Mouse (Mus musculus) naive thymus-derived CD4-positive, alpha-beta T cell, adult 2 months (primary cell): ENCODE results near the gene Cbfa2t3.
A peak's percentile ranks its signal among the peaks of the same experiment; 100 is the strongest.

Source experiments
- DNase-seq: peaks from one replicate; pipeline ENCODE4 v3.0.0-alpha.2; 2011; ENCODE audit warnings: low read depth

Gene Cbfa2t3

DNA sequence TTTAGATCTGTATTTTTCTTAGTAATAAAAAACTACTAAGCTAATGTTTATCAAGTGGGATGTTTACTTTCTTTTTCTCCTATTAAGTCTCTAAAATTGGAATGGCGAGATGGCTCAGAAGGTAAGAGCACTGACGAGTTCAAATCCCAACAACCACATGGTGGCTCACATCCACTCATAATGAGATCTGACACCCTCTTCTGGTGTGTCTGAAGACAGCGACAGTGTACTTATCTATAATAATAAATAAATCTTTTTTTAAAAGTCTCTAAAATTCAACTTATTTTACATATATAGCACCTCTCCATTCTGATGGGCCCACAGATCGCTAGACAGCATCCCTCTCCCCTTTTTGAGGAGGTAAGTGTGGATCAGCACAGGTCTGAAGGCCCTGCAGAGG lies 88.7 kb downstream of the Cbfa2t3 start:
- DNase-seq: no peak

DNA sequence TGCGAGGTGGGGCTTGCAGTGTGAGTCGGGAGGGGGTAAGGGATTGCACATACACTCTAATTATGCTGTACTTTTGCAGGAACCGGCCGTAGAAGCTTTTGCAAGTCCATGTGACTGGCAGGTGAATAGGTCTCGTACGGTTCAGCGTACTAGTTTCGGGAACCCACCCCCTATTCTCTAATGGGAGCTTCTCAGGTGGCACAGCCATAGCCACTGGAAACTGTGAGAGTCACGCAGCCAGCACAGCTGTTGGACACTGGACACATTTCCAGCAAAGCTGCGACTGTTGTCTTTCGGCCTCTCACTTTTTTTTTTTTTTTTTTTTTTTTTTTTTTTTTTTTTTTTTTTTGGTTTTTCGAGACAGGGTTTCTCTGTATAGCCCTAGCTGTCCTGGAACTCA lies 92.1 kb downstream of the Cbfa2t3 start:
- DNase-seq: no peak

DNA sequence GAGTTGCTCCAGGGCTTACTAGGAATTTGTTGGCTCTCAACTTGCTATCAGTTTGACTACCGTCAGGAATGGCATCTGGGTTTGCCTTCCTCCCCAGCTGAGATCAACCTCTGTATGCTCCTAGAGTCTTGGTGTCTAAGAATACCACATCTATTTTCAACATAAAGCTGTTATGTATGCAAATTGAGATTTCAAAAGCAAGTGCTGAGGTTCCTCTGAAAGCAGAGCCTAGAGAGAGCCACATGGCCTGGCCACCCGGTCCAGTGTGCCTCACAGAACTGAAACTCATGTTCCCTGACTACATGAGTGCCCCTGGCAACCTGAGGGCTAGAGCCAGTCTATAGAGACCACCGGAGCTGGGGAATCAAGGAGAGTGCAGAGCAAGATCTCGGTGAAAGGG lies 93.5 kb downstream of the Cbfa2t3 start:
- DNase-seq: no peak

DNA sequence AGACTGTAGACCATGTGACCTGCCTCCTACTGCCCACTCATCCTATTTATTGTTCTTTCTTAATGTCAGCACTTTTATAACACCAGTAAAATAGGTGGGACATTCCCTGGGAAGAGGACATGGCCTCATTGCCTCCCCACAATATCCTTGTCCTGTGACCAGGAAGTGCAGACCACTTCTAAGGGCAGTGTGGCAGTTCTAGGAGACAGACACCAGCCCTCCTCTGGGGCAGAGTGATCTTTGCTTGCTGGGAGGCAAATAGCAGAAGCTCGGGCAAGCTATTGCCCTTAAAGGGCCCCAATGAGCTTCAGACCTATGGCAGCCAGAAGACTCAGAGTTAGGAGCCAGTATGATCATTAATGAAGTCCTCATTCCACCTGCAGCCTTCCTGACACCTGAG lies 94.3 kb downstream of the Cbfa2t3 start:
- DNase-seq: no peak

DNA sequence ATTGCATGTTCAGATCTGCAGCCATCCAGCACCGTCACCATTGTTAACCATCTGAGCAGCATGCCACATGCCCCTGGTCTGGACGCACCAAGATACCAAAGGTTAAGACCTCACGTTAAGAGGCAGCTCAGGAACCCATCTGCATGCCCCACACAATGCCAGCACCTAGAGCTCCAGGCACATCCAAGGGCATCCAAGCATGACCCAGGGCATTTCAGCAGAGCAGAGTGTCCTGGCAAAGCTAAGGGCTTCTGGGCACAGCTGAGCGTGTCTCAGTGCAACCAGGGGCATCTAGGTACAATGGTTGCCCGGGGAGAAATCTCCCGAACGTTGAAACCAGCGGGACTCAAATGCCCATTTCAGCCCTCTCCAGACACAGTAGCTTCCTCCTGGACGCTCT lies 98.2 kb downstream of the Cbfa2t3 start:
- DNase-seq: no peak

DNA sequence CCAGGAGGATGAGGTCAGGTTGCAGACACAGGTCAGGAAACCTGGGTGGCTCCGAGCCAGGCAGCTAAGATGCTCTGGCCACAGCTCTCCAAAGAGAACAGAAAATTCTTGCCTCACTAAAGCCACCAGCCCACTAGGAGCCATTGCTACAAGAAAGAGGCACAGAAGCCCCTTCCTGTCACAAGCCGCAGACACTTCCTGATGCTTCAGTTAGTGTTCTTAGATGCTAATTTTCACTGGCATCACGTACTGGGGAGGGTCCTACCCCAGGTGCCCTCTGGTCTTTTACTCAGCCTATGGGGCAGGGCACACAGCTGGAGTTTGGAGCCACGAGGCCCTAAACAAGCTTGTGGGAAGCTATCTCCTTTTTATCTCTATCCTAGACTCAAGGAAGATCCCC lies 102.9 kb downstream of the Cbfa2t3 start:
- peak; percentile 50 for DNase-seq

DNA sequence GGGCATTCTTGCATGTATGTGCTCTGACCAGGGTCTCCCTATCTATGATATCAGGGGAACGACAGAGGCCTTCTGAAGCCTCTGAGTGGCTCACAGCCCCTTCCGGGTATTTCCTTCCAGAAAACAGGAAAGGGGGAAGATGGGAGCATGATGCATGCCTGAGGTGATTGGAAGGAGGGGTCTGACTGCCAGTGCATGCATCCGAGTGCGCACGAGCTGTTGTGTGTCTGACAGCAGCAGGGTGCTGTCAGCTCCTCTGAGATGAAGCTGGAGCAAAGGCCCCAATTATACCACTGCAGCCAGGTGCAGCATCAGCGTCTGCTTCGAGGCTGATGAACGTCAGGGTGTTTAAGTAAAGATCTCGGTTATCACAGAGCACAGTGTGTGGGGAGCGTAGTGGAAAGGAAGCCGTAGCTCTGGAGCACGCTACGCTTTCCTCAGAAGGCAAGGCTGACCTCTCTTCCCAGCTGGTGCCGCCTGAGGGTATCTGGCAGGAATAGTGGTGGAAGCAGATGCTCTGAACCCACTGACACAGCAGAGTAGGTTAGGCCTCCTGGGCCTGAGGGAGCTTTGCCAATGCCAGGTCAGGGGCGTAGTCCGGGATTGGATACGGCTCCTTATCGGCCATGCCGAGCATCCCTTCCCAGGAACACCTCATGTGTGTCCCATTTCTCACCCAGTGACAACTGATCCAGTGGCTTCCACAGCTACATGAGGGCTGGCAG lies 105.0 kb downstream of the Cbfa2t3 start:
- DNase-seq: no peak

DNA sequence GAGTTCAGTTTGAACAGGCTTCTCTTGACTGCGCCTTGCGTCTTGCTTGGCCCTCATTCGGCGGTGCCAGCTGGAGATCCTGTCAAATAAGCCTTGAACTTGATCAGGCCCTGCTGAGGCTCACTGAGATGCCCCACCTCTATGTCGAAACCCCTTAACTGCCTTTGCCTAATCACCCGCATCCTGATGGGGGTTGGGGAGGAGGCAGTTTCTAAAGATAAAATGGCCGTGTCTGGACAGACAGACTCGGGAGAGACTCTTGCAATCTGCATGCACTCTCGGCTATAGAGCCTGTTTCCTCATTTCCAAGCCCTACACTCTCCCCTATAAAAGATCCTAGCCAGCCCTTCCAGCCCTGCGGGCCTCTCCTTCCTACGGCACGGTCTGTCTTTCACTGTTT lies 105.7 kb downstream of the Cbfa2t3 start:
- no peak for DNase-seq

DNA sequence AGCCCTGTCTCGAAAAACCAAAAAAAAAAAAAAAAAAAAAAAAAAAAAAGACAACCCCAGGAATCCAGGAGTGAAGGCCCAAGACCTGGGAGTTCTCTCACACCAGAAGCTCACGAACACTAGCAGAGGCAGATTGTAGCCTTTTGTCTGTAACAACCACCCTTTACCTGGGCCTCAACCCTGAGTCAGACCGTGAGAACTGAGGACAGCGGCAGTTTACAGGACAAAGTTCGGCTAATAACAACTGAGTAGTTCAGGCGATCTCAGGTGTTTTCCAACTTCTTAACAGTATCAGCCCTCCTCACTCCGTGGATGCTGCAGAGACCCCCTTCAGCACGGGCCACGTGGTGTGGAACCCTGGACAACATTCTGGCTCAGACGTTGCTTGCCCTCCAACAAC lies 112.2 kb downstream of the Cbfa2t3 start:
- no peak for DNase-seq

DNA sequence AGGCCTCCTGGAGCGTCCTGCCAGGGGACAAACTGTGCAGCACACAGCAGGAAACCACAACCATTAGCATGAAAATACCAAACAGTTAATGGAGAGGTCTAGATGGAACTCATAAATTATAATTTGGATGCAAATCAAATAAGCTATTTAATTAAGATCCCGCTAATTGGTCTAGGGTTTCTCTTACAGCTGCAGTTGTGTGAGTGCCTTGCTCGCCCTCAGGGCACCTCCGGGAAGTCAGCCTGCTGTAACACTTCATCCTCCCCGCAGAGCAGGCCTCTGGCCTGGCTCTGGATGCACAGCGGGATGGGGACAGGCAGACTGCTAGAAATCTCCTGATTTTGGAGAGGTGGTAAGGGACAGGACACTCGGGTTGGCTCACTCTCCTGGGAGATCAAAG lies 112.7 kb downstream of the Cbfa2t3 start:
- no peak for DNase-seq

DNA sequence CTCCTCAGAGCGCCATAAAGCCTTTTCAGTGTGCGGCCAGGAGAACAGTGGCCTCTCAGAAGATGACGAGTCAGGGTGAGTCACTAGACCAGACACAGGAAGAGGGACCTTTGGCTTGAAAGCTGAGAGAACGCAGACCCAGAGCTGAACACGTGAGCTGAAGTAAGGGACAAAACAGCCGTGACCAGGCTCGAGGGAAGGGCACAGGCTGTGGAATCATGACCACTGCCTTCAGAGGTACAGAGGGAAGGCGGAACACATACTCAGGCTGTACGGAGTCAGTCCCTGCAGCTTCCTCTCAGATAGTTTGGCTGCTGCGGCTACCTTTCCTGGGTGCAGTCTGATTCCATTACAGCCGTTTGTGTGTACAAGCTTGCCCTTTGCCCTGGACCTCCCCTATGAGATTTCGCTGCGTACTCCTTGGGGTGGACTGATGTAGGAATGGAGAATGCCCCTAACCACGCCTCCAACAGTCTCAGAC lies 113.5 kb downstream of the Cbfa2t3 start:
- no peak for DNase-seq

DNA sequence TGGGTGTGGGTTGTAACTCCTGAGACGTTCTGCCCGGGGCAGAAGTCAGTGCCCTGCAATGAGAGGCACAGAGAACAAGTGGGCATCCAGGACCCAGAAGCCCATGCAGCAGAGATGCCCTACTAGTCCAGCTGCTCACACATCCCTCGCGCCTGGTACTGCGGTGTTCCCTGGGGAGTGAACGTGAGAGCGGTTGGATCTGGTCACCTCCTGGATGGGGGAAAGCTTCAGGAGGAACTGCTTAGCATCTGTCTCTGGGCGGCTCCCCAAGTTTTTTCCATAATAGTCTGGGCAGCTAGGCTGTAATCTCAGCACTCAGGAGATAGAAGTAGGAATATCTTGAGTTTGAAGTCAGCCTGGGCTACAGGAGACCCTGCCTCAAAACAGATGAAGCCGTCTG lies 113.9 kb downstream of the Cbfa2t3 start:
- no peak for DNase-seq

DNA sequence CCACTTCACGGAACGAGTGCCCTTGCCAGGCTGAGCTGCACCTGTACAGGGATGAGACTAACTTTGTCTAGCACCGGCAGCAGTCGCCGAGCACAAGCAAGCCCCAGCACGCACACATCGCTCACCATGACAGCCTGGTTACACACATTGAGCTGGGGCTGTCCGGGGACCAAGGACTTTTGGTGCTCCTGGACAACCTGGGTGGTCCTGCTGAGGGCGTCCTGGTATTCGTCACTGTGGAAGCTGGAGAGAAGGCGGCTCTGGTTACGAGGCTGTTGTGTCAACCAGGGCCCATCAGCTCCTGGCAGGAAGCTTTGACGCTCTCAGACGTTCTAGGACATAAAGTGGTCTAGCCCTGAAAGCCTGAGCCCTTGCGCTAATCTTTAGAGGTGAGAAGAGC lies 118.0 kb downstream of the Cbfa2t3 start:
- DNase-seq: no peak

DNA sequence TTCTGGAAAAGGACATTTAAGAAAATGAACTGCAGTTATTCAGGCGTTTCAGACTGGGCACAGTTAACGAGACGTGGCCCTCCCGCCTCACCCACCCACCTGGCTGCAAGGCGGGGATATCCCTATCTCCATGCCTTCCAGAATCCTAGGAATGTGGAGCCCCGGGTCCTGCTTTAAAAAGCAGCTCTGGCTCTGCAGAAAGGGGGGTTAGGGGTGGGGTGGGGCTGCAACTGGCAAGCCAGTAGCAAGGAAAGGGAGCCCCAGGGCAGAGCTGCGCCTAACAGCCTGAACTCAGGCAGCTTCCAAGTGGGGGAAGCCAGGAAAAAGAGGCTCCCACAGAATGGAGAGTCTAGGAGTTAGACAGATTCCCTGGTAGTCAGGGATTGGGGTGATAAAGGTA lies 119.7 kb downstream of the Cbfa2t3 start:
- no peak for DNase-seq

DNA sequence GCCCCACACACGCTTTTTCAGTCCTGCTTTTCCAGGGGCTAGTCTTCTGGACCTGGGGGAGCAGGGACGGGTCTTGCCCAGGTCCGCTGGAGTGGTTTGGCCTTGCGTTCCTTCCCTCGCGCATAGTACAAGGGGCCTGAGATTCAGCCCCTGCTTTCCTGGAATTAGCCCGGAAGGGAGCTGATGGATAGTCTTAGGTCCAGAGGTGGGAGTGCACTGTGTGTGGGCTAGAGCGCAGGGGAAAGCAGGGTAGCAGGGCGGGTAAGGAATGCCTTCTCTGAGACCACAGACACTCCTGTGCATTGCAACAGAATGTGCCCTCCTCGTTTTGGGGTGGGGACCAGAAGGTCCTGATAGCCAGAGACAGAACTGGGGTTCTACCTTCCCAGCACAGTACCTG lies 121.8 kb downstream of the Cbfa2t3 start:
- no peak for DNase-seq

DNA sequence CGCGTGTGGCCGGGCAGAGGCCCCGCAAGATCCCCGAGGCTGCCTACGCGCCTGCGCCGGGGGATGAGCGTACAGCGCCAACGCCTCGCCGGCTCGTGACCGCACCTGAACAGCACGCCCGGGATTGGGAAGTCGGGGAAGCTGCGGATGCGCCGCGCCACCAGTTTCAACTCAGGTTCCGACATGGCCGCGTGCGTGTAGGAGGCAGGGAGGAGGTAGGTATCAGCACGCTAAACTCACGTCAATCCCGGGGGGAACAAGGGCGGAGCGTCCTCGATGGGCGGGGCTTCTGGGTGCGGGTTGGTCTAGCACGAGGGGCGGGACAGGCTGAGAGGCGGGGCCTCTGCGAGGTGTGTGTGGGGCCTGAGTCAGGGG lies 122.3 kb downstream of the Cbfa2t3 start, which contains the start of gene Aprt:
Aprt (minus strand) TSS at position 262 of the 375 bp plus-strand sequence.
- DNase-seq: peak; percentile 96

DNA sequence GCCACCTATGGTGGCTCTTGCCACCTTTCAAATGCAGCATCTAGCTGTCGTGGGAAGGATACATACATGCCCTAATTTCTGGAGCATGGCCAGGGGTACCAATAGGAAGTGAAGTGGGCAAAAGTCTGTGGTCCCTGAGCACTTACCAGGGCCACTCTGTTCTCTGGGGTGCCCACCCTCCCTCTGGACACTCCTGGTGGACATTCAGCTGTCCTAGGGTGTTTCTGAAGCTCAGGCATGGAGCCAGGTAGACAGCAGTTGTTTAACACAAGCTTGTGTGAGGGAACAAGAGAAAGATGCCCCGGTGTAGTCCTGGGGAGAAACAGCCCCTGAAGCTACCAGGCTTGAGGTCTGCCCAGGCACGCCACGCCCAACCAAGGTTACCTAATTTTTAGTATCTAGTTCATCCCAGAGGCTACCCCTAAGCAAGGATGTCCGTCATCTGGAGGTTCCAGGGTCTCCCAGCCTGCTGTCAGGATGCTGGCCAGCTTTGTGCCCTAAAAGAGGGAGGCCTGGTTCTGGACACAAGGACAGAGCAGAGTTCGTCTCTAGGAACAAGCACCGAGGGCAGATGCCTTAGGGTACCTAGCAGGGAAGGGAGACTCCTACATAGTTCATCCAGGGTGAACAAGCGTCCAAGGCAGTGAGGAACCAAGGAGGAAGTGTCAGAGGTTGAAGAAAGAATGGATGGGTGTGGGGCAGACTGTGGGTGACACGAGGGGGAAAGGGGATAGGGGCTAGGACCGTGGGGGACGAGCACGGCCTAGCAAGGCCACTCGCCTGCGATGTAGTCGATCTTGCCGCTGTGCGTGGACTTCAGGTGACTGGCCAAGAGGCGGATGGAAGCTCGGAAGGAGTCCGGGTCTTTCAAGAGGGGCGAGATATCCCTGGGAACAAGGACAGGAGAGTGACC lies 122.9 kb downstream of the Cbfa2t3 start:
- peak; percentile 41 for DNase-seq

DNA sequence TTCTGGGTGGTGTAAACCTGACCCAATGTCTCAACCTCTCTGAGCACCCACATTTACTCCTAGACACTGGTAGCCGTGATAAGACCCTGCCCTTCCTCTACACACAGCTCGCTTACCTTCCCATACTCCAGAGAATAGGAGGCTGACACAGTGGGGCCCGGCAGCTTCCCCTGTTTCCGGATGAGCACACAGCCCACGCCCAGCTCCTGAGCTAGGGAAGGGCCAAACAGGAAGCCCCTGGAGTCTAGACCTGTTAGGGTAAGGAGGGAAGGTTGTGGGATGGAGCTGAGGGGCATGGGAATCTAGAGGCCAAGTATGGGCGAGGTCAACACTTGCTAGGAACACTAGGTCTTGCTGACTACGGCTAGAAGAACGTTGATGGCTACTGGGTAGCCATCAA lies 123.6 kb downstream of the Cbfa2t3 start:
- no peak for DNase-seq
